Mouse (Mus musculus): Measurements from ENCODE around the gene Ddx20. TPM values are rescaled to one million over a fixed set of nuclear protein-coding genes. Genes with fewer than 3 reads are reported as not detected.
A peak's percentile ranks its signal among the peaks of the same experiment; 100 is the strongest.

Ddx20 gene
- polyA plus RNA-seq, 1 experiment, result 12.6 TPM

DNA sequence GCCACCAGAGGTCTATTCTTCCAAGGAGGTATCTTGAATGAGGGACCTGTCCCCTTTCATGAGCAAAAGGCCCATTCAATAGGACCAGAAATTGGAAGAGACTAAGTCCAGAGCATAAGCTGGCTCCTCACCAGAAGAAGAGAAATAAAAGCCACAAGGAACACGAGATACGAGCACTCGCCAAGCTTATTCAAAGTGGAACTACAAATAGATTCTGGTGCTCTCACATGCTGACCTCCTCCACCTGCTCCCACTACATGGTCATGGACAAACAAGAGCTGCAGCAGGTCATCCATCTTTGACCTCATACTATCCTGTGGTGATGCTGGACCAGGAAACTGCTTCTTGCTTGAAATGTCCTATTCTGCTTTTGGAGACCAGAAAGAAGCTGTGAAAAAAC, 54.4 kb downstream of the Ddx20 start:
- H3K4me3 ChIP-seq (replicated peaks; ENCODE audit: insufficient read depth, low read depth, low read length), result no peak overlapping the region
- peak in 1 of 2 experiments; percentile 49 for DNase-seq
- TF ChIP-seq CTCF (IDR thresholded peaks at IDR 0.05; ENCODE audit: borderline replicate concordance, insufficient read depth, low read depth, low read length) (no peak), POLR2A (IDR thresholded peaks at IDR 0.05; ENCODE audit: borderline replicate concordance, insufficient read depth, low read length) (no peak)
- H3K27ac ChIP-seq (ENCODE audit: insufficient read depth, low read length), result no peak overlapping the region
- H3K27me3 ChIP-seq (ENCODE audit: control insufficient read depth, insufficient read depth, low read length), result no peaks in the 10 kb centered on the region
- WGBS, result 58% methylated on average over 3 of the region's 3 CpGs
- H3K4me1 ChIP-seq (ENCODE audit: control insufficient read depth, insufficient read depth, low read length), result no peaks in the 10 kb centered on the region

DNA sequence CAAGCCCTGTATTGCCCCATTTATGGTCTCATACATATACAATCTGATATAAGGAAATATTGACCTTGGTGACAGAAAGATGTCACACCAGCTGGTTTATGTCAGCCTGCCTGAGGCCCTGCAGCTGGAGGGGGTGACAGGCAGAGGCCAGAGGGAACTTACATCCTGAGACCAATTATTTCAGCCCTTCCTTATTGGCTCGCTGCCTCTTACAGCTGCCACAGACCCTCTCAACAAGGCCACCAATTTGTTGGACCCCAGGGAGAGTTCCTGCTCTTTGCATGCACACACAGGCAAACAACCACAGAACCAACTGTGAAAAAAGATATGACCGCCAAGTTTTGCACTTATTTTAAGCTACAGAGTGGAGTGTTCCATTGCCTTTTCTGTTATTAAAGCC, 55.1 kb downstream of the Ddx20 start:
- Histone ChIP-seq H3K4me3 (replicated peaks; ENCODE audit: insufficient read depth, low read depth, low read length) (no peak overlapping the region), H3K27ac (ENCODE audit: insufficient read depth, low read length) (no peak overlapping the region), H3K27me3 (ENCODE audit: control insufficient read depth, insufficient read depth, low read length) (no peaks in the 10 kb centered on the region), H3K4me1 (ENCODE audit: control insufficient read depth, insufficient read depth, low read length) (peaks cover 1% of the 10 kb centered on the region; the same call in 1 of the 2 replicates)
- TF ChIP-seq POLR2A (IDR thresholded peaks at IDR 0.05; ENCODE audit: borderline replicate concordance, insufficient read depth, low read length), result no peak
- no peak for TF ChIP-seq CTCF (IDR thresholded peaks at IDR 0.05; ENCODE audit: borderline replicate concordance, insufficient read depth, low read depth, low read length)
- no peak for DNase-seq
- WGBS, result 77% methylated on average over 2 of the region's 2 CpGs

Other genes with a start within 250 kb of the Ddx20 start
- 29.2 and 31.9 TPM in 2 replicates for gene Kcnd3, start 235.2 kb downstream of the Ddx20 start, polyA plus RNA-seq (2012; rRNA removed)
- gene Inka2, start 17.0 kb upstream of the Ddx20 start, polyA plus RNA-seq (2012; rRNA removed), result 15.0 and 15.9 TPM in 2 replicates
- 60.9 and 66.2 TPM in 2 replicates for gene Rap1a, start 113.8 kb upstream of the Ddx20 start, polyA plus RNA-seq (2012; rRNA removed)
- 0.43 and 0.52 TPM in 2 replicates for gene Adora3, start 183.3 kb upstream of the Ddx20 start, polyA plus RNA-seq (2012; rRNA removed)
- gene Tmigd3, start 183.3 kb upstream of the Ddx20 start, polyA plus RNA-seq (2012; rRNA removed), result 0.52 TPM in 1 of 2 replicates, not detected in the other
- gene I830077J02Rik, start 245.1 kb upstream of the Ddx20 start, polyA plus RNA-seq (2012; rRNA removed), result 0.40 and 0.72 TPM in 2 replicates

All from cerebellum, adult 2 months (tissue).